Mouse (Mus musculus) testis, adult 2 months (tissue): ENCODE results near the gene Nrcam. TPM values are rescaled to one million over a fixed set of nuclear protein-coding genes. Genes with fewer than 3 reads are reported as not detected.

Experiments used
- H3K27ac ChIP-seq: fragments of 200-500 bp; 2 replicates; pipeline ENCODE4 v1.5.1; 2012; ENCODE audit warnings: low read depth, low read length; ENCODE audit not compliant: control insufficient read depth, insufficient read depth
- H3K27me3 ChIP-seq: fragments of 200-500 bp; 2 replicates; pipeline ENCODE4 v1.6.1; 2012; ENCODE audit warnings: mild to moderate bottlenecking, low read length, moderate library complexity; ENCODE audit not compliant: control insufficient read depth, insufficient read depth
- H3K36me3 ChIP-seq: fragments of 200-500 bp; 2 replicates; pipeline ENCODE4 v1.6.1; 2012; ENCODE audit warnings: mild to moderate bottlenecking, low read length; ENCODE audit not compliant: control insufficient read depth, insufficient read depth
- H3K4me1 ChIP-seq: fragments of 200-500 bp; 2 replicates; pipeline ENCODE4 v1.6.1; 2012; ENCODE audit warnings: low read length; ENCODE audit not compliant: control insufficient read depth, insufficient read depth
- H3K4me3 ChIP-seq: fragments of 200-500 bp; 2 replicates; pipeline ENCODE4 v1.5.1; 2012; ENCODE audit warnings: low read depth, mild to moderate bottlenecking, low read length, moderate library complexity, mixed read lengths; ENCODE audit not compliant: control insufficient read depth
- CTCF ChIP-seq: fragments of 200-500 bp; IDR thresholded peaks from 2 replicates; pipeline ENCODE4 v1.5.1; 2012; ENCODE audit warnings: low read depth, mild to moderate bottlenecking, inconsistent platforms, low read length, moderate library complexity; ENCODE audit not compliant: control insufficient read depth, insufficient read depth, insufficient replicate concordance
- POLR2A ChIP-seq: fragments of 200-500 bp; IDR thresholded peaks from 2 replicates; pipeline ENCODE4 v1.6.1; 2012; ENCODE audit warnings: low read depth, mild to moderate bottlenecking, inconsistent platforms, low read length, moderate library complexity; ENCODE audit not compliant: control insufficient read depth
- polyA plus RNA-seq: library from polyadenylated mRNA; depleted of rRNA; stranded (reverse); fragments of >200 nt; gene quantifications from 2 replicates; pipeline ENCODE4 v1.2.3, GENCODE M21; 2012

Nrcam gene
- polyA plus RNA-seq, 1 experiment: 0.94 TPM

DNA sequence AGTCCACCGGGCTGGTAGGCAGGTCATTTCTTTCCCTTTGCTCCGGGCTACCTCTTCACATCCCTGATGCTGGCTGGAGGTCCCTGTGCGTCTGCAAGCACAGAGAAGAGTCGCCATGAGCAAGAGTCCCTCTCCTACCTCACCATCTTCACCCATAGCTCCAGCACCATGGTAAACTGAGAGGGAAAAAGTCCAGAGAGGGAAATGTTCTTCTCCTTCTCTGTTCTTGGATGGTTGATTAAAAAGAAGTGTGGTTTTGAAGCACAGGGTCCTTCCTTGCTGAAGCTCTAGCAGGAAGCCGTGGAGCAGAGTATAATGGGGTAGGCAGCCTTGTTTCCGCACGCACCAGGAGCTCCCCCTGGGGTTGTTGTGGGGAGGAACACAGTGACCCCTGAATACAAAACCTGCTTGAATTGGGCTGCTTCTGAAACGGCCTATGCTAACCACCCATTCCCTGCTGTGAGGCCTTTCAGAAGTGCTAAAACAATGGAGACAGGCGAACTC, 1.6 kb downstream of the Nrcam start:
- H3K4me1 ChIP-seq: peaks cover 8% of the 10 kb centered on the region
- H3K27ac ChIP-seq: no peak overlapping the region
- no peaks in the 10 kb centered on the region for H3K36me3 ChIP-seq
- H3K27me3 ChIP-seq: no peaks in the 10 kb centered on the region
- H3K4me3 ChIP-seq: peak overlapping the region; percentile 51
- no peak for TF ChIP-seq CTCF
- no peak for TF ChIP-seq POLR2A

DNA sequence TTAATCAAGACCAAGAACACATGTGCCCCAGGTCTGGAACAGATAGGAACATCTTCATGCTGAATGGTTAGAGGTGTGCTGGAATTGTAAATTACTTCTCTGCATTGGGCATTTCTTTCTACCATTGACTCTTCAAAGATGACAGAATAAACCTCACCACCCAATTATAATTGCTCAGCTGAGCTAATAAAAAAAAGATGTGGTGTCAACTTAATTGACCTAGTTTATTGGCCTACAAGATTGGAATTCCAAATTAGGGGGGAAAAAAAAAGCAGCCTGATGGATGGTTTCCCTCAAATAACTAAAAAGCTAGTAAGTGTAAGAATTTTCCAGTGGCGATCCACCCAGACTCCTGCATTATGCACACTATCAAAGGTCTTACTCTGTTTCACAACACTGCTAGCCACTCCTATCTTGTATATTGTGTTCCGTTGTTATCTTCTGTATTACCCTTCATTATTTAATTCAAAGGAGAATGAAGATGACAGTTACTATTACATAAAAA, 8.5 kb downstream of the Nrcam start:
- no peak overlapping the region for H3K27ac ChIP-seq
- no peak for TF ChIP-seq CTCF
- TF ChIP-seq POLR2A: no peak

DNA sequence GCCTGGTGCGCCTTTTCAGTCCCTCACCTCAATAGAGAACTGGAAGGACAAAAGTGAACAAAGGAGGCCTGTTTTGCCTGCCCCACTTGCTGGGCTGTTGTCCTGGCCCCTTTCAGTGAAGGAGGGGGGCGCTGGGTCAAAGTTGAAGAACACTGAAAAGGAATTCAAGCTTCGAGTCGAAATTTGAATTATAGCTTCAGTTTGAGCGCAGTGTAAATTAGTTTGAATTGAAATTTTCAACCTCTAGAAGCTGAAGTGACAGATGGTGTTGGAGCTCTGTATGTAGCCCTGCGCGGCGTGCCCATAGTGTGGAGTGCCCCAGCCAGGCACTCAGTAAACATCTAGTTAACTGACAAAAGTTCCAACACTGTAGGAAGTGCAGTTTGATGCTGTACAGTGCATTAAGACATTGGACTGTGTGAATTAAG, 9.5 kb downstream of the Nrcam start:
- Histone ChIP-seq H3K36me3 (no peaks in the 10 kb centered on the region), H3K4me1 (no peaks in the 10 kb centered on the region), H3K27ac (no peak overlapping the region), H3K27me3 (no peaks in the 10 kb centered on the region), H3K4me3 (no peak overlapping the region)
- TF ChIP-seq POLR2A (no peak), CTCF (no peak)

More for the DNA sequence above, 8.5 kb downstream of the Nrcam start:
- no peaks in the 10 kb centered on the region for H3K27me3 ChIP-seq
- no peaks in the 10 kb centered on the region for H3K36me3 ChIP-seq
- no peak overlapping the region for H3K4me3 ChIP-seq
- no peaks in the 10 kb centered on the region for H3K4me1 ChIP-seq

DNA sequence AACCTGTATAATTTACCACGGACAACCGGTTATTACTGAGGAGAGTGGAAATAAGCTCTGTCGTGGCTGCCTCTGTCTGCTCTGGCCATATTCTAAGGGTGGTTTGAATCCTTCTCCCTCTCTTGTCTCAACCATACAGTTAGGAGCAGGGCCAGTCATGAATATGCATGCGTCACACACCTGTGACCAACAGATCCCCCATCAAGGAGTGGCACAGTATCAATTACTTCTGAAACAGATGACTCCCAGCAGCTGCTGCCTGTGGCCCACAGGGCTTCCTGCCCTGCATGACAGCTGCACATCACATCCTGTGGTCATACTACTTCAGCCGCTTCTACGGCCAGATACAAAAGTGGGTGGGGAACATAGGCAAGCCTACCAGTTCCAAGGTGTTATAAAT, 15.4 kb downstream of the Nrcam start:
- no peak overlapping the region for H3K27ac ChIP-seq
- H3K36me3 ChIP-seq: no peaks in the 10 kb centered on the region
- TF ChIP-seq POLR2A (no peak), CTCF (no peak)
- no peak overlapping the region for H3K4me3 ChIP-seq
- H3K27me3 ChIP-seq: no peaks in the 10 kb centered on the region
- H3K4me1 ChIP-seq: no peaks in the 10 kb centered on the region

DNA sequence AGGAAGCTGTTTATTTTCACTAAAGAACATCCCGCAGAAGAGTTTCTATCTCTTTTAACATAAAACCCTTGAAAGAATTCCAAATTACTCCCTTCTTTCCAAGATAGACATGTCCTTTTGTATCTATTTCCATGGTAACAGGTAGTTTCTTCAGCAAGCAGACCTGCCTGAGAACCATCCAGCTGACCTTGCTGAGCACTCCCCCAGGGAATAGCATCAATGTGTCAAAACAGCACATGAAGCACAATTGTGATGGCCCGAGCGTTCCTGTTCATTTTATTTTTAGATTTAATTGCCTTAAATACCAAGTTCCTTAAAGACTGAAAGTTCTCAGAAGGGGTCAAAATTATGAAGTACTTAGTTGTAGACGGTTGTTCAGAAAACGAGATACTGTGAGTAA, 16.6 kb downstream of the Nrcam start:
- Histone ChIP-seq H3K4me3 (no peak overlapping the region), H3K27me3 (no peaks in the 10 kb centered on the region), H3K4me1 (no peaks in the 10 kb centered on the region), H3K27ac (no peak overlapping the region), H3K36me3 (no peaks in the 10 kb centered on the region)
- TF ChIP-seq CTCF (no peak), POLR2A (no peak)

DNA sequence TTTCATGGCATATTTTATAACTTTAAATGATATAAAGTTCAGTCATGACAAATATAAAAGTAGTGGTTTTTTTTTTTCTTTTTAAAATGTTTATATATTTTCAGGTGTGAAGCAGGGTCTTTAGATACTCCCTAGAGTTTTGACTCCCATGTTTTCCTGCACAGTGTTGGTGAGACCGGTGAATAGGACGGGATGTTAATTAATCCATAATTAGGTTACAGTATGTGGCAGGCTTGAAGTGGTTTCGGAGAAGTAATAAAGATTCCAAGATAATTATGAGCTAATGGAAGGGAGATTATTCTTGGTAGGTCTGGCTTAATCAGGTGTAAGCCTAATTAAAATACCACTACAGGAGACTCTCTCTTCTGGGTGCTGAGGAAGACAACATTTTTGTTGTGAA, 17.5 kb downstream of the Nrcam start:
- Histone ChIP-seq H3K4me3 (no peak overlapping the region), H3K36me3 (no peaks in the 10 kb centered on the region), H3K4me1 (no peaks in the 10 kb centered on the region), H3K27ac (no peak overlapping the region), H3K27me3 (no peaks in the 10 kb centered on the region)
- TF ChIP-seq POLR2A: no peak
- no peak for TF ChIP-seq CTCF

DNA sequence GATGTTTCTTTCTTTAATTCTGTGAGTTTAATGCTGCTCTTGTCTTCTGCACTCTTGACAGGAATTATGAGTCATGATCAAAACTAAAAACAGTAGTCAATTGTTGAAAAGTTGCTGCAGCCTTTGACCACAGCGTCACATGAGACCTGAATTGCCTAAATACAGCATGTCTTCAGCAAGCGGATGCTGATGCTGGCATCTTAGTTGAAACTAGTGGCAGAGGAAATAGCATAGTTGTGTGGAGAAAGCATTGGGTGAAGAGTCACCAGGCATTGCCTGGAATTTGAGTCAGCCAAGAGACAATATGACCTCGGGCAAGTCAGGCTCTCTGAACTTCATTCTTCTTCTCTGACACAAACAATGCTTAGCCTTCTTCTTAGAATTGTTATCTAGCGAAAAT, 26.4 kb downstream of the Nrcam start:
- Histone ChIP-seq H3K27ac (no peak overlapping the region), H3K4me3 (no peak overlapping the region), H3K4me1 (no peaks in the 10 kb centered on the region), H3K36me3 (no peaks in the 10 kb centered on the region), H3K27me3 (no peaks in the 10 kb centered on the region)
- TF ChIP-seq POLR2A (no peak), CTCF (no peak)
